Mouse (Mus musculus) gastrocnemius, adult 18-20 months (tissue): ENCODE measurements around the gene Pkp4. TPM values are rescaled to one million over a fixed set of nuclear protein-coding genes. Genes with fewer than 3 reads are reported as not detected.

Experiments
- DNase-seq: peaks from one replicate; pipeline ENCODE4 v3.0.0; 2021; ENCODE audit warnings: low spot score
- total RNA-seq, 2 experiments: library from RNA; stranded (reverse); gene quantifications; 2 replicates each; pipeline ENCODE4 v1.2.3; 2021

Gene Pkp4
- total RNA-seq, 2 experiments from 2014 or later, result 18.3 to 24.0 TPM

- DNase-seq, result no peak
These were observed 23.7 kb downstream of the Pkp4 start for GRCm38 (mm10) chr2:59184107-59185064.

GRCm38 (mm10) chr2:59186122-59186521 lies 25.5 kb downstream of the Pkp4 start:
- DNase-seq, result no peak

- DNase-seq, result no peak
These were observed 26.3 kb downstream of the Pkp4 start for GRCm38 (mm10) chr2:59186966-59187365.

GRCm38 (mm10) chr2:59188306-59188705 lies 27.7 kb downstream of the Pkp4 start:
- no peak for DNase-seq

- DNase-seq, result no peak
These were observed 29.1 kb downstream of the Pkp4 start for GRCm38 (mm10) chr2:59189661-59190185.

- no peak for DNase-seq
These were observed 29.5 kb downstream of the Pkp4 start for GRCm38 (mm10) chr2:59190186-59190585.

GRCm38 (mm10) chr2:59191466-59191865 lies 30.8 kb downstream of the Pkp4 start:
- DNase-seq, result no peak

- no peak for DNase-seq
These were observed 32.5 kb downstream of the Pkp4 start for GRCm38 (mm10) chr2:59193117-59193516.

- DNase-seq, result no peak
These were observed 36.5 kb downstream of the Pkp4 start for GRCm38 (mm10) chr2:59197156-59197555.

- no peak for DNase-seq
These were observed 38.9 kb downstream of the Pkp4 start for GRCm38 (mm10) chr2:59199476-59199976.

GRCm38 (mm10) chr2:59200511-59200910 lies 39.9 kb downstream of the Pkp4 start:
- no peak for DNase-seq

- no peak for DNase-seq
These were observed 42.3 kb downstream of the Pkp4 start for GRCm38 (mm10) chr2:59202930-59203329.

GRCm38 (mm10) chr2:59203627-59204425 lies 43.2 kb downstream of the Pkp4 start:
- DNase-seq, result no peak

- no peak for DNase-seq
These were observed 44.4 kb downstream of the Pkp4 start for GRCm38 (mm10) chr2:59205092-59205491.

- no peak for DNase-seq
These were observed 45.5 kb downstream of the Pkp4 start for GRCm38 (mm10) chr2:59206190-59206589.

GRCm38 (mm10) chr2:59207240-59207639 lies 46.6 kb downstream of the Pkp4 start:
- no peak for DNase-seq

GRCm38 (mm10) chr2:59207725-59208124 lies 47.1 kb downstream of the Pkp4 start:
- DNase-seq, result no peak

- no peak for DNase-seq
These were observed 47.6 kb downstream of the Pkp4 start for GRCm38 (mm10) chr2:59208276-59208675.

GRCm38 (mm10) chr2:59211051-59211450 lies 50.4 kb downstream of the Pkp4 start:
- DNase-seq, result no peak

- no peak for DNase-seq
These were observed 51.8 kb downstream of the Pkp4 start for GRCm38 (mm10) chr2:59212430-59212829.

- no peak for DNase-seq
These were observed 52.2 kb downstream of the Pkp4 start for GRCm38 (mm10) chr2:59212846-59213245.

GRCm38 (mm10) chr2:59217931-59218330 lies 57.3 kb downstream of the Pkp4 start:
- no peak for DNase-seq
